Comparison of ENCODE assay signal across 8 mouse cellular contexts in the genomic region with DNA sequence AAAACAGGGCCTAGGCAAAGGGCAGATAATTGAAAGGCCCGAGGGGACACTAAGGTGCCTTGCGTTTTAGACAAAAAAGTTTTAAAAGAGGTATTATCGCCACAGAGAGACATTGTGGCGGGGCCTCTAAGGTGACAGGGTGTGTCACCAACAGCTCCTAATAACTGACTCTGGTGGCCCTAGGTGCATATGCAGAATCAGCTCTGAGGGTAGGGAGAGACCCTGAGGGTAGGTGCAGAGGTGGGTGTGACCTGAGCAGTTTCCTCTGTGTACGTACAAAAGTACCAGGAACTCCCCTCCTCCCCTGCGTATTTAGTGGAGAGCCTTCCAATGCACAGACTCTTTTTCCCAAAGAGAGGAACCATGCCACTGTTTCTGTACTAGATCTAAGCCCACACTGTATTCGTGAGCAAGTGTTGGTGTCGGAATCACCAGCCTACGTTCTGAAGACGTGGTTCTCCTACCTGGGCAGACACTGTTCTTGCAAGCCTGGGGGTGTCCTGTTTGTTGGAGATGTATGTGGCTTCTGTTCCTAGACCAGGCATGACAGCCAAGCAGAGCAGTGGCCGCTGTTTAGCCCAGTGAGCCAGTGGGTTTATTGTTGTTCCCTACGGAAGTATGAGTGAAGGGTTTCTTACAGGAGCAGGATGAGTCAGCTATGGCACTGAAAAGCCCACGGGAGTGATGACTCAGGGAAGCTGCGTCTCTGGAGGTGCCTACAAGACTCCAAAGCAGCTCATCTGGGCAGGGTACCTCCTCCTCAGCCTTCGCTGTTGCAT. TPM values are rescaled to one million over a fixed set of nuclear protein-coding genes. Genes with fewer than 3 reads are reported as not detected.
DNase-seq lines count a peak whose midpoint lies in the region; ATAC-seq and TF ChIP-seq lines count a peak whose summit lies in the region.

No protein-coding gene starts in this region.

- H3K4me2 ChIP-seq in hindbrain, embryonic 12.5 days (replicated peaks), result peak overlapping the region; percentile 77
- H3K4me2 ChIP-seq in liver, embryonic 16.5 days (ENCODE audit: low read depth, low read length), result peak overlapping the region; percentile 81

- 35% methylated on average over 15 of the region's 15 CpGs for WGBS in kidney, adult 2 months
- 58% methylated on average over 15 of the region's 15 CpGs for WGBS in hindbrain, embryonic 12.5 days
- WGBS in liver, embryonic 16.5 days (ENCODE audit: insufficient replicate concordance), result 28% methylated on average over 15 of the region's 15 CpGs

- H3K27ac ChIP-seq in kidney, adult 2 months (ENCODE audit: insufficient read depth, low read depth, low read length), result no peak overlapping the region
- H3K27ac ChIP-seq in cortical plate, adult 2 months (ENCODE audit: insufficient read depth, low read length), result 0 out of 2 replicates have a peak overlapping the region, but pooled peaks have one; percentile 79
- peak overlapping the region; percentile 80 for H3K27ac ChIP-seq in hindbrain, embryonic 12.5 days
- H3K27ac ChIP-seq in liver, embryonic 16.5 days (ENCODE audit: low read length), result peak overlapping the region; percentile 92

- no peak for TF ChIP-seq CTCF in kidney, adult 2 months (conservative IDR thresholded peaks at IDR 0.05; ENCODE audit: insufficient read depth, insufficient read length, low read depth, low read length)
- no peak for TF ChIP-seq CTCF in E14TG2a.4 (conservative IDR thresholded peaks at IDR 0.05; ENCODE audit: low read length)
- TF ChIP-seq CTCF in cortical plate, adult 2 months (IDR thresholded peaks at IDR 0.05; ENCODE audit: extremely low read depth, insufficient read depth, low read length), result no peak

- H3K4me3 ChIP-seq in kidney, adult 2 months (ENCODE audit: insufficient read depth, low read depth, low read length), result peak overlapping the region; percentile 66
- peak overlapping the region; percentile 97 for H3K4me3 ChIP-seq in E14TG2a.4 (replicated peaks; ENCODE audit: low read length)
- H3K4me3 ChIP-seq in cortical plate, adult 2 months (ENCODE audit: insufficient read depth, low read length), result peak overlapping the region; percentile 92
- H3K4me3 ChIP-seq in hindbrain, embryonic 12.5 days, result peak overlapping the region; percentile 52
- H3K4me3 ChIP-seq in liver, embryonic 16.5 days (ENCODE audit: low read depth, low read length), result peak overlapping the region; percentile 76

- H3K9ac ChIP-seq in hindbrain, embryonic 12.5 days, result peak overlapping the region; percentile 75
- peak overlapping the region; percentile 76 for H3K9ac ChIP-seq in liver, embryonic 16.5 days (ENCODE audit: low read depth, low read length)

- H3K9me3 ChIP-seq in E14TG2a.4 (ENCODE audit: low read length), result 0 out of 2 replicates have a peak, but pooled peaks cover 3% of the 10 kb centered on the region
- peaks cover 33% of the 10 kb centered on the region for H3K9me3 ChIP-seq in hindbrain, embryonic 12.5 days (replicated peaks)
- H3K9me3 ChIP-seq in liver, embryonic 16.5 days (replicated peaks; ENCODE audit: control insufficient read depth, low read length), result no peaks in the 10 kb centered on the region

- ATAC-seq in hindbrain, embryonic 12.5 days (ENCODE audit: low FRiP score), result peak; percentile 31
- ATAC-seq in liver, embryonic 16.5 days (ENCODE audit: low read depth), result peak; percentile 28

- TF ChIP-seq POLR2A in kidney, adult 2 months (IDR thresholded peaks at IDR 0.05; ENCODE audit: low read depth, low read length), result no peak
- no peak for TF ChIP-seq POLR2A in cortical plate, adult 2 months (IDR thresholded peaks at IDR 0.05; ENCODE audit: extremely low read depth, insufficient read depth, low read length)

- peaks cover 3% of the 10 kb centered on the region for H3K36me3 ChIP-seq in kidney, adult 2 months (ENCODE audit: control insufficient read depth, insufficient read depth, low read length)
- peaks cover 30% of the 10 kb centered on the region for H3K36me3 ChIP-seq in E14TG2a.4 (ENCODE audit: insufficient read depth, low read length)
- peaks cover 28% of the 10 kb centered on the region for H3K36me3 ChIP-seq in hindbrain, embryonic 12.5 days
- peaks cover 9% of the 10 kb centered on the region for H3K36me3 ChIP-seq in liver, embryonic 16.5 days (ENCODE audit: control insufficient read depth, insufficient read depth)

- DNase-seq in kidney, adult 2 months, result no peak
- DNase-seq in kidney, postnatal 25 days, result no peak
- peak; percentile 71 for DNase-seq in telencephalon, adult 2 months (ENCODE audit: low read depth, low spot score)
- no peak for DNase-seq in adrenal gland, postnatal 4 days (ENCODE audit: low spot score in 2 of 2)

- no peaks in the 10 kb centered on the region for H3K27me3 ChIP-seq in kidney, adult 2 months (replicated peaks; ENCODE audit: control insufficient read depth, insufficient read depth, low read length)
- H3K27me3 ChIP-seq in E14TG2a.4 (ENCODE audit: insufficient read depth, low read length), result peaks cover 4% of the 10 kb centered on the region
- H3K27me3 ChIP-seq in hindbrain, embryonic 12.5 days, result peaks cover 4% of the 10 kb centered on the region
- no peaks in the 10 kb centered on the region for H3K27me3 ChIP-seq in liver, embryonic 16.5 days (ENCODE audit: control insufficient read depth, insufficient read depth, low read depth, low read length)

- peaks cover 8% of the 10 kb centered on the region; the same call in 1 of the 2 replicates for H3K4me1 ChIP-seq in kidney, adult 2 months (ENCODE audit: control insufficient read depth, insufficient read depth, low read length)
- H3K4me1 ChIP-seq in E14TG2a.4 (replicated peaks; ENCODE audit: low read depth, low read length), result peaks cover 56% of the 10 kb centered on the region
- peaks cover 6% of the 10 kb centered on the region; the same call in 1 of the 2 replicates for H3K4me1 ChIP-seq in cortical plate, adult 2 months (ENCODE audit: control insufficient read depth, insufficient read depth, low read length)
- H3K4me1 ChIP-seq in hindbrain, embryonic 12.5 days, result peaks cover 13% of the 10 kb centered on the region
- H3K4me1 ChIP-seq in liver, embryonic 16.5 days (ENCODE audit: control insufficient read depth, low read depth, low read length), result peaks cover 23% of the 10 kb centered on the region

RNA-seq across cellular contexts. Expression of a gene that starts 0.9 kb away (rescaled TPM):
- 13.4 and 13.8 TPM in 2 replicates for polyA plus RNA-seq in kidney, adult 2 months (2012; rRNA removed)
- polyA plus RNA-seq in cortical plate, adult 2 months (2012; rRNA removed), result 39.0 and 42.0 TPM in 2 replicates
- polyA plus RNA-seq in hindbrain, embryonic 12.5 days (2016; fragmentation: Nextera tagmentation; extraction: Ambion mirVana), result 32.4 and 32.5 TPM in 2 replicates
- 8.6 and 9.2 TPM in 2 replicates for polyA plus RNA-seq in liver, embryonic 16.5 days (2015; fragmentation: Nextera tagmentation; extraction: Ambion mirVana)
- 10 to 100 TPM; 19.9 to 20.8 TPM for total RNA-seq in adrenal gland, postnatal 4 days (2021)

RNA-seq across cellular contexts. Expression of a gene that starts 29.5 kb away (rescaled TPM):
- 1.3 and 1.4 TPM in 2 replicates for polyA plus RNA-seq in kidney, adult 2 months (2012; rRNA removed)
- polyA plus RNA-seq in cortical plate, adult 2 months (2012; rRNA removed), result 9.9 and 10.6 TPM in 2 replicates
- polyA plus RNA-seq in hindbrain, embryonic 12.5 days (2016; fragmentation: Nextera tagmentation; extraction: Ambion mirVana), result 7.6 and 9.3 TPM in 2 replicates
- polyA plus RNA-seq in liver, embryonic 16.5 days (2015; fragmentation: Nextera tagmentation; extraction: Ambion mirVana), result 0.57 and 0.58 TPM in 2 replicates
- 1 to 10 TPM; 6.0 TPM for total RNA-seq in adrenal gland, postnatal 4 days (2021)

RNA-seq across cellular contexts. Expression of a gene that starts 29.6 kb away (rescaled TPM):
- polyA plus RNA-seq in kidney, adult 2 months (2012; rRNA removed), result not detected in 2 replicates
- not detected in 2 replicates for polyA plus RNA-seq in cortical plate, adult 2 months (2012; rRNA removed)
- not detected in 2 replicates for polyA plus RNA-seq in hindbrain, embryonic 12.5 days (2016; fragmentation: Nextera tagmentation; extraction: Ambion mirVana)
- not detected in 2 replicates for polyA plus RNA-seq in liver, embryonic 16.5 days (2015; fragmentation: Nextera tagmentation; extraction: Ambion mirVana)
- not detected for total RNA-seq in adrenal gland, postnatal 4 days (2021)

RNA-seq across cellular contexts. Expression of a gene that starts 51.3 kb away (rescaled TPM):
- polyA plus RNA-seq in kidney, adult 2 months (2012; rRNA removed), result 5.6 and 6.6 TPM in 2 replicates
- 19.3 and 19.9 TPM in 2 replicates for polyA plus RNA-seq in cortical plate, adult 2 months (2012; rRNA removed)
- 19.2 TPM in 2 replicates for polyA plus RNA-seq in hindbrain, embryonic 12.5 days (2016; fragmentation: Nextera tagmentation; extraction: Ambion mirVana)
- polyA plus RNA-seq in liver, embryonic 16.5 days (2015; fragmentation: Nextera tagmentation; extraction: Ambion mirVana), result 3.0 and 3.3 TPM in 2 replicates
- 10 to 100 TPM; 12.4 to 12.8 TPM for total RNA-seq in adrenal gland, postnatal 4 days (2021)
